Mouse (Mus musculus) neural tube, embryonic 12.5 days (tissue): ENCODE measurements at regions not wholly inside any gene's neighbourhood (a gene's known extent, or its start where the extent isn't known, plus 50 kb on each side); places are given as distances from the start of the nearest gene placed in this dataset.
A peak's percentile ranks its signal among the peaks of the same experiment; 100 is the strongest.

ENCODE experiments used
- ATAC-seq: fragments of 200-750 bp; cut with Nextera tagmentation; 2 replicates; pipeline ENCODE4 v1.8.0; 2017; ENCODE audit warnings: low read depth, mild to moderate bottlenecking, moderate TSS enrichment, moderate library complexity; ENCODE audit not compliant: low FRiP score
- H3K27ac ChIP-seq: fragments of 300-500 bp; sonication (generic); 2 replicates; pipeline ENCODE4 v1.5.1; 2016
- H3K27me3 ChIP-seq: fragments of 300-500 bp; sonication (generic); replicated peaks from 2 replicates; pipeline ENCODE4 v1.6.1; 2016; ENCODE audit warnings: mild to moderate bottlenecking
- H3K36me3 ChIP-seq: fragments of 300-500 bp; sonication (generic); 2 replicates; pipeline ENCODE4 v1.6.1; 2016; ENCODE audit warnings: mild to moderate bottlenecking
- H3K4me1 ChIP-seq: fragments of 300-500 bp; sonication (generic); 2 replicates; pipeline ENCODE4 v1.6.1; 2016
- H3K4me2 ChIP-seq: fragments of 300-500 bp; sonication (generic); replicated peaks from 2 replicates; pipeline ENCODE4 v1.6.1; 2016; ENCODE audit warnings: mild to moderate bottlenecking
- H3K4me3 ChIP-seq: fragments of 300-500 bp; sonication (generic); 2 replicates; pipeline ENCODE4 v1.5.1; 2016
- H3K9ac ChIP-seq: fragments of 300-500 bp; sonication (generic); 2 replicates; pipeline ENCODE4 v1.6.1; 2016; ENCODE audit warnings: mild to moderate bottlenecking
- H3K9me3 ChIP-seq: fragments of 300-500 bp; sonication (generic); 2 replicates; pipeline ENCODE4 v1.6.1; 2016; ENCODE audit warnings: mild to moderate bottlenecking
- WGBS: fragments of 180-500 bp; shearing (Covaris S2); methylation state at CpG from one replicate; pipeline ENCODE4 v1.1.7; 2016; 5-methylcytosine and 5-hydroxymethylcytosine counted together

- Histone ChIP-seq H3K27me3 (no peaks in the 10 kb centered on the region), H3K4me1 (peaks cover 7% of the 10 kb centered on the region), H3K9ac (no peak overlapping the region), H3K4me3 (no peak overlapping the region), H3K27ac (no peak overlapping the region), H3K9me3 (no peaks in the 10 kb centered on the region), H3K4me2 (no peak overlapping the region), H3K36me3 (no peaks in the 10 kb centered on the region)
- WGBS = 38% methylated on average over 3 of the region's 3 CpGs
- peak; percentile 61 for ATAC-seq
Measured at GRCm38 (mm10) chr1:165086131-165086530, 74.4 kb downstream of the Tbx19 start.

DNA sequence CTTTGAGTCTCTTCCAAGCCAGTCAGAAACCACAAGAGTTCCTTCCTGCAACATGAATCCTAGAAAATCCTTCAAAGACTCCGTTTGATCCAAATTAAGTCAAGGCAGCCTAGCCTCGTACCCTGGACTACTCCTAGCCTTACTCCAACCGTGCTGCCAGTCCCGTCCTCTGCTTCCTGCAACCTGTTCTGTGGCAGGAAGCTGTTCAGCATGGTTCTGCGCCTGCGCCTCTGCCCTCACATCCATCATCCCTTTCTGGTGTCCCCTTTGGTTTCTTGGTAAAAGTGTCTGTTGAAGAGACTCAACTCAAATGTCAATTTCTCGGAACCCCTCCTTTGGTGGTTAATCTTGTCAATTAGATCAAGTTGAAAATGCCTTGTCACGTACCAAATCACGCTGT lies 75.8 kb downstream of the Tbx19 start:
- no peaks in the 10 kb centered on the region for H3K9me3 ChIP-seq
- H3K27me3 ChIP-seq = no peaks in the 10 kb centered on the region
- H3K27ac ChIP-seq = no peak overlapping the region
- no peak overlapping the region for H3K9ac ChIP-seq
- no peak overlapping the region for H3K4me3 ChIP-seq
- no peaks in the 10 kb centered on the region for H3K36me3 ChIP-seq
- peaks cover 7% of the 10 kb centered on the region for H3K4me1 ChIP-seq
- H3K4me2 ChIP-seq = no peak overlapping the region
- whole genome bisulfite sequencing = 92% methylated on average over 9 of the region's 9 CpGs
- ATAC-seq = no peak

DNA sequence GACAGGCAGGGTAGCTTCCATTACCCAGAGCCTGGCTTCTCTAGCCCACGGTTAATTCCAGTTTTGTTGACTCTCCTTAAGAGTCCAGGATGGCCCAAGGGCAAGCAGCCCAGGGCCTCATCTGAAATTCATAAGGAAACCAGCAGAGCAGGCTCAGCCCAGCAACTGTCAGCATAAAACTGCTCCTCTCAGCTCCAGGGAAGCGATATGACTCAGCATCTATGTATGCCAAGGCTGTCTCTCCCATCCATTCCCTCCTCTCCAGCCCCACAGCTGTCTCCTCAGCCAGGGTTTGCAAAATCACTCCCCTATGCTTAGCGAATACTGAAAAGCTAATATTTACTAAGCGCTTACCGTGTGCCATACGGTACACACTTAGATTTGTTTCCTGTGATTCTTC lies 76.4 kb downstream of the Tbx19 start:
- no peaks in the 10 kb centered on the region for H3K36me3 ChIP-seq
- peaks cover 7% of the 10 kb centered on the region for H3K4me1 ChIP-seq
- ATAC-seq = peak; percentile 41; the same call in 1 of the 2 replicates
- H3K4me3 ChIP-seq = no peak overlapping the region
- H3K9ac ChIP-seq = no peak overlapping the region
- no peaks in the 10 kb centered on the region for H3K27me3 ChIP-seq
- no peak overlapping the region for H3K4me2 ChIP-seq
- no peak overlapping the region for H3K27ac ChIP-seq
- WGBS = 85% methylated on average over 6 of the region's 6 CpGs
- no peaks in the 10 kb centered on the region for H3K9me3 ChIP-seq

GRCm38 (mm10) chr1:165080351-165080750 lies 80.2 kb downstream of the Tbx19 start:
- Histone ChIP-seq H3K9me3 (no peaks in the 10 kb centered on the region), H3K36me3 (no peaks in the 10 kb centered on the region), H3K4me3 (no peak overlapping the region), H3K4me2 (no peak overlapping the region), H3K27me3 (no peaks in the 10 kb centered on the region), H3K4me1 (peaks cover 14% of the 10 kb centered on the region), H3K9ac (no peak overlapping the region), H3K27ac (no peak overlapping the region)
- no peak for ATAC-seq
- WGBS = 90% methylated on average over 9 of the region's 9 CpGs

DNA sequence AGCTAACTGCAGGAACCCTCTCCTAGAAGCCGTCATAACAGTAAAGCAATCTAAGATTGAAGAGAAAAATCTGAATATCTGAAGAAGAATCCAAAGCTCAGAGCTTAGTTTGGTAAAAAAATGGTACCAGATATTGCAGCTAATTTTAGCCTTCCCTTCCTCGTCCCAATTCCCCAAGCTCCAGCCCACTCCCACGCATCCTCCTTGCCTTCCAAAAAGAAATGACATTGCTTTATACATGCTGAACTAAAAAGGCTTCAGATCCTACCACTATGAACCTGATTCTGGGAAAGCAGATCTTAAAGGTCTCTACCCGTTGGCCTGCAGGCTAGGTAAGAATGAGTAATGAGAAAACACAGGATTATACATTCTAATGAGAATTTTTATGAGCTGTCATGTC lies 83.3 kb downstream of the Tbx19 start:
- H3K4me3 ChIP-seq = no peak overlapping the region
- no peak for ATAC-seq
- no peak overlapping the region for H3K27ac ChIP-seq
- no peak overlapping the region for H3K4me2 ChIP-seq
- H3K4me1 ChIP-seq = peaks cover 14% of the 10 kb centered on the region
- no peaks in the 10 kb centered on the region for H3K27me3 ChIP-seq
- H3K9me3 ChIP-seq = no peaks in the 10 kb centered on the region
- WGBS = 87% methylated on average over 4 of the region's 4 CpGs
- H3K9ac ChIP-seq = no peak overlapping the region
- H3K36me3 ChIP-seq = no peaks in the 10 kb centered on the region

DNA sequence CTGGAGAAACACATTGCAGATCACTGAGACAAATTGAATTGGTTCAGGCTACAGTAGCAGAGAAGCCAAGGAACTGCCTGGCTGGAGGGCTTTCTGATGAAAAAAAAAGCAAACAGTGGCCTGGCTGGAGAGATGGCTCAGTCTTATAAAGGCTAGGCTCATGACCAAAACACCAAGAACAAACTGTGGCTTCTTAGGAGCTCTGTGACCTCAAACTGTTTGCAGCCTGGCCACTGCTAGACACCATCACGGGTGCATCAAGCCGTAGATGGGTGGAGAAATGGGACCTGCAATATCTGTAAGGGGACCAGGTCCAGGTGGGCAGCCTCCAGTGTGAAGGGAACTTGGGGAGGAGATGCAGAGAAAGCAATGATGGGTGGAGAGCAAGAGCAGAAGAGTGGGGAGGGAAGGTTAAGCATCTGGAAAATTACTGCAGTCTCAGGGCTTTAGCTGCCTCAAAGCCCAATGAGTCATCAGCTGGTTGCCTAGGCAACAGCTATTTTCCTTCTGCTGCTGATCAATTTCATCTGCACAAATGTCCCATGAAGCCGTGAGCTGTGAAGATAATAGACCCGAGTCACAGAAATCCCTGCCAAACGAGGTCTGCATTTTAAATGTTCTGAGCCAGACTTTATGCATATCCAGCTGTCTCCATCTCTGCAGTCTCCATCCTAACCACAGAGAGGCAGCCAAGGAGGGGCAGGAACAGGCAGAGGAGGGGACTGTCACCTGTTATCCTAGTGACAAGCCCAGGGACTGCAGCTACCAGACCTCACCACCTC lies 85.1 kb downstream of the Tbx19 start:
- H3K27ac ChIP-seq = peak overlapping the region; percentile 42
- H3K4me1 ChIP-seq = peaks cover 14% of the 10 kb centered on the region
- H3K4me2 ChIP-seq = 0 out of 2 replicates have a peak overlapping the region, but pooled peaks have one; percentile 16
- no peaks in the 10 kb centered on the region for H3K27me3 ChIP-seq
- no peak overlapping the region for H3K9ac ChIP-seq
- 33% methylated on average over 5 of the region's 5 CpGs for WGBS
- H3K9me3 ChIP-seq = no peaks in the 10 kb centered on the region
- no peak overlapping the region for H3K4me3 ChIP-seq
- ATAC-seq = peak; percentile 91
- H3K36me3 ChIP-seq = no peaks in the 10 kb centered on the region

- Histone ChIP-seq H3K4me3 (no peak overlapping the region), H3K9me3 (no peaks in the 10 kb centered on the region), H3K4me2 (no peak overlapping the region), H3K27me3 (no peaks in the 10 kb centered on the region), H3K4me1 (peaks cover 14% of the 10 kb centered on the region), H3K27ac (no peak overlapping the region), H3K9ac (no peak overlapping the region), H3K36me3 (no peaks in the 10 kb centered on the region)
- WGBS = 93% methylated on average over 4 of the region's 4 CpGs
- no peak for ATAC-seq
Measured at GRCm38 (mm10) chr1:165071831-165072491, 88.6 kb downstream of the Tbx19 start.

GRCm38 (mm10) chr1:165064981-165065380 lies 95.6 kb downstream of the Tbx19 start:
- ATAC-seq = no peak; the same call in 1 of the 2 replicates
- no peak overlapping the region for H3K9ac ChIP-seq
- no peaks in the 10 kb centered on the region for H3K9me3 ChIP-seq
- H3K4me2 ChIP-seq = no peak overlapping the region
- H3K36me3 ChIP-seq = no peaks in the 10 kb centered on the region
- H3K4me1 ChIP-seq = no peaks in the 10 kb centered on the region
- WGBS = 66% methylated on average over 5 of the region's 5 CpGs
- H3K4me3 ChIP-seq = no peak overlapping the region
- H3K27me3 ChIP-seq = no peaks in the 10 kb centered on the region
- H3K27ac ChIP-seq = no peak overlapping the region

- WGBS = 43% methylated on average over 8 of the region's 8 CpGs
- Histone ChIP-seq H3K4me3 (no peak overlapping the region), H3K4me2 (no peak overlapping the region), H3K9me3 (no peaks in the 10 kb centered on the region), H3K4me1 (no peaks in the 10 kb centered on the region), H3K9ac (no peak overlapping the region), H3K36me3 (no peaks in the 10 kb centered on the region), H3K27ac (no peak overlapping the region), H3K27me3 (no peaks in the 10 kb centered on the region)
- ATAC-seq = peak; percentile 23; the same call in 1 of the 2 replicates
Measured at GRCm38 (mm10) chr1:165062813-165063492, 97.6 kb downstream of the Tbx19 start.

GRCm38 (mm10) chr1:165061420-165061819 lies 99.2 kb downstream of the Tbx19 start:
- Histone ChIP-seq H3K27ac (no peak overlapping the region), H3K27me3 (no peaks in the 10 kb centered on the region), H3K4me3 (no peak overlapping the region), H3K9ac (no peak overlapping the region), H3K4me1 (no peaks in the 10 kb centered on the region), H3K4me2 (no peak overlapping the region), H3K9me3 (no peaks in the 10 kb centered on the region), H3K36me3 (no peaks in the 10 kb centered on the region)
- 83% methylated on average over 3 of the region's 3 CpGs for WGBS
- no peak for ATAC-seq

GRCm38 (mm10) chr1:165054245-165054644 lies 106.3 kb downstream of the Tbx19 start:
- H3K4me1 ChIP-seq = no peaks in the 10 kb centered on the region
- no peak overlapping the region for H3K9ac ChIP-seq
- H3K4me3 ChIP-seq = no peak overlapping the region
- H3K36me3 ChIP-seq = no peaks in the 10 kb centered on the region
- no peak for ATAC-seq
- H3K27me3 ChIP-seq = no peaks in the 10 kb centered on the region
- no peak overlapping the region for H3K27ac ChIP-seq
- 88% methylated on average over 6 of the region's 6 CpGs for WGBS
- no peaks in the 10 kb centered on the region for H3K9me3 ChIP-seq
- no peak overlapping the region for H3K4me2 ChIP-seq

DNA sequence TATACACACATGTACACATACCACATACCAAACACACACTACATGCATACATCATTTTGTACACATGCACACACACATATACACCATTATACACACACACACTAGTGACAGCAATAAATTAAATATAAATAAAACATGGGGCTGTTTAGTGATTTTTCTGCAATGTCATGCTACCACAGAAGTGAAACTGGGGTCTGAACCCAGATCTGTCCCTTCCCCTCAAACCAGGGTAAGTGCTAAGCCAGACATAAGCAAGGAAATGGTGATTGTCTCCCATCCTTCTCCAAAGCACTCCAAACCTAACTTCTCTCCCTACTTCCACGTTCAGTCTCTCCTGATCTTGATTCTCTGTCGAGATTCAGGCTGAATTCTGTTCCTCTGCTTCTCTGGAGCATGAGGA lies 109.3 kb downstream of the Tbx19 start:
- no peak for ATAC-seq

More for the DNA sequence above, 109.3 kb downstream of the Tbx19 start:
- Histone ChIP-seq H3K27ac (no peak overlapping the region), H3K9ac (no peak overlapping the region), H3K27me3 (no peaks in the 10 kb centered on the region), H3K4me3 (no peak overlapping the region), H3K9me3 (no peaks in the 10 kb centered on the region), H3K36me3 (no peaks in the 10 kb centered on the region), H3K4me1 (peaks cover 7% of the 10 kb centered on the region; the same call in 1 of the 2 replicates), H3K4me2 (no peak overlapping the region)
- 61% methylated on average over 2 of the region's 2 CpGs for WGBS
